Mouse (Mus musculus) forebrain, postnatal 0 days (tissue): ENCODE results near the gene Mpv17l2. TPM values are rescaled to one million over a fixed set of nuclear protein-coding genes. Genes with fewer than 3 reads are reported as not detected.

Experiments
- ATAC-seq: fragments of 200-750 bp; cut with Nextera tagmentation; 2 replicates; pipeline ENCODE4 v1.8.0; 2017; ENCODE audit warnings: mild to moderate bottlenecking, moderate library complexity
- DNase-seq: peaks from one replicate; pipeline ENCODE4 v3.0.0-alpha.2; 2015
- H3K27ac ChIP-seq: fragments of 300-500 bp; sonication (generic); 2 replicates; pipeline ENCODE4 v1.5.1; 2014; ENCODE audit warnings: low read depth, mild to moderate bottlenecking, antibody characterized with exemption, low read length, moderate library complexity, mixed read lengths
- H3K27me3 ChIP-seq: fragments of 300-500 bp; sonication (generic); 2 replicates; pipeline ENCODE4 v1.6.1; 2014; ENCODE audit warnings: mild to moderate bottlenecking, low read length, mixed read lengths; ENCODE audit not compliant: insufficient read depth
- H3K36me3 ChIP-seq: fragments of 300-500 bp; sonication (generic); 2 replicates; pipeline ENCODE4 v1.6.1; 2014; ENCODE audit warnings: mild to moderate bottlenecking, moderate library complexity; ENCODE audit not compliant: insufficient read depth
- H3K4me1 ChIP-seq: fragments of 300-500 bp; sonication (generic); 2 replicates; pipeline ENCODE4 v1.6.1; 2014; ENCODE audit warnings: antibody characterized with exemption; ENCODE audit not compliant: insufficient read depth
- H3K4me2 ChIP-seq: fragments of 300-500 bp; sonication (generic); 2 replicates; pipeline ENCODE4 v1.6.1; 2014; ENCODE audit warnings: low read depth, mild to moderate bottlenecking, moderate library complexity
- H3K4me3 ChIP-seq: fragments of 300-500 bp; sonication (generic); 2 replicates; pipeline ENCODE4 v1.5.1; 2014; ENCODE audit warnings: low read depth, low read length, mixed read lengths
- H3K9ac ChIP-seq: fragments of 300-500 bp; sonication (generic); 2 replicates; pipeline ENCODE4 v1.6.1; 2014; ENCODE audit warnings: mild to moderate bottlenecking
- H3K9me3 ChIP-seq: fragments of 300-500 bp; sonication (generic); 2 replicates; pipeline ENCODE4 v1.6.1; 2016; ENCODE audit warnings: low read length
- CTCF ChIP-seq: sonication (generic); IDR thresholded peaks from 2 replicates; pipeline ENCODE4 v1.5.1; 2016; ENCODE audit warnings: antibody characterized with exemption, control low read depth, low read depth
- WGBS: fragments of 180-500 bp; shearing (Covaris S2); extraction: QIAGEN DNeasy Blood & Tissue Kit; methylation state at CpG from one replicate; pipeline ENCODE4 v1.1.7; 2014; 5-methylcytosine and 5-hydroxymethylcytosine counted together
- polyA plus RNA-seq: library from polyadenylated mRNA; unstranded; fragments of >200 nt; fragmentation: Nextera tagmentation; extraction: Ambion mirVana; gene quantifications from 2 replicates; pipeline ENCODE4 v1.2.1, GENCODE M21; 2015
- total RNA-seq: library from RNA; depleted of rRNA; stranded (reverse); fragments of >200 nt; gene quantifications from 2 replicates; pipeline ENCODE4 v1.2.3, GENCODE M21; 2014

The Mpv17l2 gene
- total and polyA plus RNA-seq, 2 experiments from 2014 or later = 39.9 to 60.4 TPM

- TF ChIP-seq CTCF = no peak
- Histone ChIP-seq H3K9ac (peak overlapping the region; percentile 44), H3K36me3 (no peaks in the 10 kb centered on the region), H3K27ac (no peak overlapping the region), H3K4me1 (no peaks in the 10 kb centered on the region; the same call in 1 of the 2 replicates), H3K4me3 (peak overlapping the region; percentile 35), H3K27me3 (peaks cover 31% of the 10 kb centered on the region), H3K4me2 (peak overlapping the region; percentile 56), H3K9me3 (no peaks in the 10 kb centered on the region)
- WGBS = 5% methylated on average over 48 of the region's 48 CpGs
- peak; percentile 74 for DNase-seq
- ATAC-seq = peak; percentile 80
These were observed 16.8 kb downstream of the Mpv17l2 start for GRCm38 (mm10) chr8:70743656-70744590.

GRCm38 (mm10) chr8:70742981-70743655, 17.6 kb downstream of the Mpv17l2 start:
- Histone ChIP-seq H3K27me3 (peaks cover 31% of the 10 kb centered on the region), H3K36me3 (no peaks in the 10 kb centered on the region), H3K4me1 (no peaks in the 10 kb centered on the region; the same call in 1 of the 2 replicates), H3K9ac (no peak overlapping the region), H3K9me3 (no peaks in the 10 kb centered on the region), H3K4me3 (peak overlapping the region; percentile 1; the same call in 1 of the 2 replicates), H3K4me2 (peak overlapping the region; percentile 56), H3K27ac (no peak overlapping the region)
- DNase-seq = no peak
- no peak for TF ChIP-seq CTCF
- no peak for ATAC-seq
- 3% methylated on average over 38 of the region's 38 CpGs for WGBS

DNA sequence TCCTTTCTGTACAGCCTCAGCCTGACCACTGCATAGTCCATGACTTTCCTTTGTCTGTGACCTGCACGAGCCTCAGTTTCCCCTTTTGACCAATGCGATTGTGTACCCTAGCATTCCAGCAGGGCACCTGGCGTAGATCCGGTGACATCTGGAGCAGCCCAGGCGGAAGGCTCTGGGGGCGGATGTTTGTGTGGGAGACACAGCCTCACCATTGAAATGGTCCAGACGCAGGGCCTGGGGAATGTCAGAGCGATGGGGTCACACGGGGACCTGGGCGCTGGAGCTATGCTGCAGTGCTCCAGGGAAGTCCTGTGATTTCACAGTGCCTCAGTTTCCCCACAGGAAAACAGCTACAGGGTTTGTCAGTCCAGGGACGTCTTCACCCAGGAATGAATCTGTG, 18.6 kb downstream of the Mpv17l2 start:
- H3K9me3 ChIP-seq = no peaks in the 10 kb centered on the region
- no peak overlapping the region for H3K27ac ChIP-seq
- WGBS = 75% methylated on average over 11 of the region's 11 CpGs
- ATAC-seq = no peak
- H3K27me3 ChIP-seq = peaks cover 31% of the 10 kb centered on the region
- no peak overlapping the region for H3K4me2 ChIP-seq
- H3K4me1 ChIP-seq = no peaks in the 10 kb centered on the region; the same call in 1 of the 2 replicates
- no peak for TF ChIP-seq CTCF
- H3K4me3 ChIP-seq = no peak overlapping the region
- no peaks in the 10 kb centered on the region for H3K36me3 ChIP-seq
- H3K9ac ChIP-seq = no peak overlapping the region
- DNase-seq = no peak

DNA sequence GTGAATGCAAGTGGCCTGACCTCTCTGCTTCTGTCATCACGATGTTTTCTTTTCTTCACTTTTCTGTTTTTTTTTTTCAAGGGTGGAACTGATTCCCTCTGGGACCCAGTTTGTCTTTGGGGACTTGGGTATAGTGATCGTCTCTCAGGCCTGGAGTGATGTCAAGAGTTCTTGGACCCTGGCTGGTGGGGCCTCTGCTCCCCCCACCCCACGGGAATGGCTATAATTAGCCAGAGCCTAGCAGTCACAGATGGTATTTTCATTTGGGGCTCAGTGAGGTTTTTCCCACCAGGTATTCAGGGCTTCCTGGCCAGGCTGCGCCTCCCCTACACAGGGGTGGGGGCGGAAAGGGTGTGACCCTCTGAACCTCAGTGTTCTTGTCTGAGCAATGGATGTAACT, 19.1 kb downstream of the Mpv17l2 start:
- ATAC-seq (no peak), DNase-seq (no peak)
- H3K4me1 ChIP-seq = no peaks in the 10 kb centered on the region; the same call in 1 of the 2 replicates
- no peak overlapping the region for H3K4me3 ChIP-seq
- H3K4me2 ChIP-seq = no peak overlapping the region
- H3K27me3 ChIP-seq = peaks cover 31% of the 10 kb centered on the region
- H3K9ac ChIP-seq = no peak overlapping the region
- no peaks in the 10 kb centered on the region for H3K36me3 ChIP-seq
- no peaks in the 10 kb centered on the region for H3K9me3 ChIP-seq
- 56% methylated on average over 5 of the region's 5 CpGs for WGBS
- TF ChIP-seq CTCF = no peak
- H3K27ac ChIP-seq = no peak overlapping the region

DNA sequence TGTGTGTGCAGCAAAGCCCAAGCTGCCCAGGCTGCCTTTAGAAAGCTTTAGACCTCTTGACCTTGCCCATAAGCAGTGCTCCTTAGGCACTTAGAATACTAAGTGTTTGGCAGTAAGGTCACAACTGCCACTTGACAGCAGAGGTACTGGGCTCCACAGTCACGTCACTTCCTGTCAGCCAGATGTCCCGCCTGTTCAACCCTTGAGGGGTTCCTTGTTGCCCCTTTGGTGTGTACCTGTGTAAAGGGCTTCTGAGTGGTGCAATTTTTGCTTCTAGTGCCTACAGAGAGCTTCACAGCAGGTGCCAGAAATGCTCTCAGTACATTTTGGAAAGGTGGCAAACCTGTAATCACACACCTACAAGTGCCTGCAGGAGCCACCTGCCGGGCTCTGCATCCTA, 22.5 kb downstream of the Mpv17l2 start:
- no peaks in the 10 kb centered on the region for H3K9me3 ChIP-seq
- no peak overlapping the region for H3K4me2 ChIP-seq
- H3K27me3 ChIP-seq = peaks cover 12% of the 10 kb centered on the region
- no peaks in the 10 kb centered on the region for H3K4me1 ChIP-seq
- no peaks in the 10 kb centered on the region for H3K36me3 ChIP-seq
- DNase-seq (no peak), ATAC-seq (no peak)
- H3K9ac ChIP-seq = no peak overlapping the region
- no peak overlapping the region for H3K4me3 ChIP-seq
- 78% methylated on average over 3 of the region's 3 CpGs for WGBS
- no peak for TF ChIP-seq CTCF
- H3K27ac ChIP-seq = no peak overlapping the region

- H3K4me2 ChIP-seq = no peak overlapping the region
- no peaks in the 10 kb centered on the region for H3K36me3 ChIP-seq
- H3K4me1 ChIP-seq = no peaks in the 10 kb centered on the region
- no peak overlapping the region for H3K9ac ChIP-seq
- DNase-seq (no peak), ATAC-seq (no peak)
- no peak for TF ChIP-seq CTCF
- H3K27me3 ChIP-seq = peaks cover 7% of the 10 kb centered on the region
- no peak overlapping the region for H3K27ac ChIP-seq
- no peaks in the 10 kb centered on the region for H3K9me3 ChIP-seq
- H3K4me3 ChIP-seq = no peak overlapping the region
- 76% methylated on average over 5 of the region's 5 CpGs for WGBS
These were observed 23.0 kb downstream of the Mpv17l2 start for GRCm38 (mm10) chr8:70737705-70738104.

- Histone ChIP-seq H3K4me1 (no peaks in the 10 kb centered on the region), H3K27ac (no peak overlapping the region), H3K4me3 (no peak overlapping the region), H3K9ac (no peak overlapping the region), H3K27me3 (peaks cover 22% of the 10 kb centered on the region), H3K4me2 (no peak overlapping the region), H3K9me3 (no peaks in the 10 kb centered on the region), H3K36me3 (no peaks in the 10 kb centered on the region)
- no peak for ATAC-seq
- no peak for TF ChIP-seq CTCF
- no peak for DNase-seq
- WGBS = 90% methylated on average over 4 of the region's 4 CpGs
These were observed 29.8 kb downstream of the Mpv17l2 start for GRCm38 (mm10) chr8:70730956-70731355.
